Mouse (Mus musculus) cortical plate, adult 2 months (tissue): ENCODE measurements around the gene Grid2. TPM values are rescaled to one million over a fixed set of nuclear protein-coding genes. Genes with fewer than 3 reads are reported as not detected.

Experiments
- H3K27ac ChIP-seq: fragments of 200-500 bp; 2 replicates; pipeline ENCODE4 v1.5.1; 2012; ENCODE audit warnings: low read length, control low read depth, inconsistent platforms; ENCODE audit not compliant: insufficient read depth
- H3K4me1 ChIP-seq: fragments of 200-500 bp; 2 replicates; pipeline ENCODE4 v1.6.1; 2011; ENCODE audit warnings: low read length; ENCODE audit not compliant: control insufficient read depth, insufficient read depth
- H3K4me3 ChIP-seq: fragments of 200-500 bp; 2 replicates; pipeline ENCODE4 v1.5.1; 2011; ENCODE audit warnings: mild to moderate bottlenecking, low read length, control low read depth; ENCODE audit not compliant: insufficient read depth
- CTCF ChIP-seq: fragments of 200-500 bp; IDR thresholded peaks from 2 replicates; pipeline ENCODE4 v1.5.1; 2011; ENCODE audit warnings: mild to moderate bottlenecking, control low read depth, low read length; ENCODE audit not compliant: insufficient read depth; ENCODE audit errors: extremely low read depth
- POLR2A ChIP-seq: fragments of 200-500 bp; IDR thresholded peaks from 2 replicates; pipeline ENCODE4 v1.6.1; 2011; ENCODE audit warnings: mild to moderate bottlenecking, low read length, control low read depth; ENCODE audit not compliant: insufficient read depth; ENCODE audit errors: extremely low read depth
- polyA plus RNA-seq: library from polyadenylated mRNA; depleted of rRNA; stranded (reverse); fragments of >200 nt; gene quantifications from 2 replicates; pipeline ENCODE4 v1.2.3, GENCODE M21; 2012

Gene Grid2
- polyA plus RNA-seq, 1 experiment: 9.0 TPM

- H3K4me1 ChIP-seq: no peaks in the 10 kb centered on the region; the same call in 1 of the 2 replicates
- H3K4me3 ChIP-seq: no peak overlapping the region
- TF ChIP-seq CTCF: no peak
- no peak for TF ChIP-seq POLR2A
- no peak overlapping the region for H3K27ac ChIP-seq
Observed at GRCm38 (mm10) chr6:63963789-63964188, 708.1 kb downstream of the Grid2 start.

DNA sequence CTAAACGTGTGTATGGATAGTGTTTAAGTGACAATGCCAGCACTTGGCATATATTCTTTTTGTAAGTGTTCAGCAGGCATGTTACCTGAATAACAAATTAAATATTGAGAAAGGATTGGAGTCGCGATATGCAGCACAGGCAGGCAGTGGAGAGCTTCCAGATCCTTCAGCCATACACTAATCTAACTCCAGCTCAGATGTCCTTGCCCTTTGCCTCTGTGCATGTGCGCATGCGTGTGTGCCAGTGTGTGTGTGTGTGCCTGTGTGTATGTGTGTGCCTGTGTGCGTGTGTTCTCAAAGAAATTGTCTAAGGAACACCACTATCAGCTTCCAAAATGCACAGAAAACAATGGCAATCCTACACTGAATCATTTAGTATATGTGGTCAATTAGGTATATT is 708.6 kb downstream of the Grid2 start:
- no peaks in the 10 kb centered on the region; the same call in 1 of the 2 replicates for H3K4me1 ChIP-seq
- no peak overlapping the region for H3K4me3 ChIP-seq
- no peak overlapping the region for H3K27ac ChIP-seq
- TF ChIP-seq CTCF: no peak
- TF ChIP-seq POLR2A: no peak

- Histone ChIP-seq H3K4me3 (no peak overlapping the region), H3K27ac (no peak overlapping the region), H3K4me1 (no peaks in the 10 kb centered on the region; the same call in 1 of the 2 replicates)
- TF ChIP-seq CTCF (no peak), POLR2A (no peak)
Observed at GRCm38 (mm10) chr6:63964735-63965134, 709.1 kb downstream of the Grid2 start.

- H3K27ac ChIP-seq: no peak overlapping the region
- TF ChIP-seq CTCF: no peak
- no peak overlapping the region for H3K4me3 ChIP-seq
- no peaks in the 10 kb centered on the region for H3K4me1 ChIP-seq
Observed at GRCm38 (mm10) chr6:64046084-64046483, 790.4 kb downstream of the Grid2 start.

GRCm38 (mm10) chr6:64046732-64047131 is 791.1 kb downstream of the Grid2 start:
- Histone ChIP-seq H3K4me1 (no peaks in the 10 kb centered on the region), H3K4me3 (no peak overlapping the region), H3K27ac (no peak overlapping the region)
- TF ChIP-seq CTCF (no peak), POLR2A (no peak)

- Histone ChIP-seq H3K4me3 (no peak overlapping the region), H3K27ac (no peak overlapping the region), H3K4me1 (no peaks in the 10 kb centered on the region)
- TF ChIP-seq CTCF: no peak
- no peak for TF ChIP-seq POLR2A
Observed at GRCm38 (mm10) chr6:64047950-64048349, 792.3 kb downstream of the Grid2 start.

GRCm38 (mm10) chr6:64063858-64064257 is 808.2 kb downstream of the Grid2 start:
- no peak overlapping the region for H3K4me3 ChIP-seq
- TF ChIP-seq CTCF (no peak), POLR2A (no peak)
- H3K4me1 ChIP-seq: no peaks in the 10 kb centered on the region
- no peak overlapping the region for H3K27ac ChIP-seq

DNA sequence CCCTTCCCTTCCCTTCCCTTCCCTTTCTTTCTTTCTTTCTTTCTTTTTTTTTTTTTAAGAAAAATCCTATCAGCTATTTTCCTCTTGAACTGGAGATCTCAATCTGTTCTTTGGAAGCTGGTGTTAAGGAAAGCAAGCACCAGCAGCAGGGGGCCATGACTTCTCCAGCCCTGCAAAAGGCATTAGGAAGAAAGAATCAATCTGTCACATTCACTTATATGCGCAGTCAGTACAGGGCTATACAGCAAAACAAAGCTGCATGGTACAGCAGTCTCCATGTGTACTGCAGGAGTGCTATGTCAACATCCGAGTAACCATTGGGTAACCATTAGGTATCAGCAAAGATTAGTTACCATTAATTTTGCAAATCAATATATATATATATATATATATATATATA is 809.0 kb downstream of the Grid2 start:
- no peak overlapping the region for H3K4me3 ChIP-seq
- no peak for TF ChIP-seq POLR2A
- no peak for TF ChIP-seq CTCF
- no peak overlapping the region for H3K27ac ChIP-seq
- H3K4me1 ChIP-seq: no peaks in the 10 kb centered on the region

DNA sequence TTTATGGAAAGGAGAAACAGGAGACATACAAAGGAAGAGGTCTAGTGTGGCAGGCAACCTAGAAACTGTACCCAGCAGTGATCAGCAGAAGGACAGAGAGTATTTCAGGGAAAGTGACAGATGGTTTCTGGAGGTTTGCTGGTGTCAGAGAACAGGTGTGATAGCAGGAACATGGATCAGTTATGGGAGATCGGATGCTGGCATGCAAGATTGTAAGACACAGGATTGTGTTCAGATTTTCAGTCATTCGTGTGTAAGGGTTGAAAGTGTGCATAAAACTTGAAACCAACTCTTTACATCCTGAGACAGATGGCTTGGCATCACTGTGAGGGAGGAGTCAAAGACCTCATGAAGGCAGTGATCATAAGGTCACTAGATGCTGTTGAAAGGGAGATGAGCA is 817.7 kb downstream of the Grid2 start:
- H3K4me3 ChIP-seq: no peak overlapping the region
- H3K4me1 ChIP-seq: no peaks in the 10 kb centered on the region
- H3K27ac ChIP-seq: no peak overlapping the region
- no peak for TF ChIP-seq CTCF
- TF ChIP-seq POLR2A: no peak

- Histone ChIP-seq H3K4me3 (no peak overlapping the region), H3K4me1 (no peaks in the 10 kb centered on the region), H3K27ac (no peak overlapping the region)
- no peak for TF ChIP-seq CTCF
Observed at GRCm38 (mm10) chr6:64077911-64078310, 822.2 kb downstream of the Grid2 start.

DNA sequence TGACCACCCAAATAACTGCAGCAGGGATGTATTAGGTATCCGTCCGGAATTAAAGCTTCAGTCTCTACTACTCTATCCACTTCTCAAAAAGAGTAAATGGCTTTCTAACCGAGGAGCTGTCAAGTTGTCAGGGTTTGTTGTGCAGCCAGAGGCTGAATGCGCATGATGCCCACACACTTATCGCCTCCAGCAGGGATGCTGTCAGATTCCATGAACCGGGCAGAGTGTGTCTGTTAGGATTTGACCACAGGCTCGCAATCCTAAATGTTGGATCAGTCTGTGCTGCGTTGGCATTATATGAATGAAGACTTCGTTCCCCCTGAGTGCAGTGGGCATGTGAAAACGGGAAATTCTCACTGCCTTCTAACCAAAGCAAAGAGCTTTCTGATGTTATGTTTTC is 843.0 kb downstream of the Grid2 start:
- TF ChIP-seq POLR2A (no peak), CTCF (no peak)
- no peak overlapping the region for H3K4me3 ChIP-seq
- no peaks in the 10 kb centered on the region for H3K4me1 ChIP-seq
- no peak overlapping the region for H3K27ac ChIP-seq
